15 mouse cellular contexts compared by ENCODE assay signal in genomic region chr17:13583475-13584233, GRCm38 (mm10).
DNase-seq lines count a peak whose midpoint lies in the region; ATAC-seq lines count a peak whose summit lies in the region.
"Had no signal": no experiment of that assay in that cellular context is flagged by ENCODE, and none has a peak within 500 bp of the region (broad histone marks: within the 10 kb centered on the region; RNA-seq: fewer than 3 reads in every experiment).

No protein-coding gene starts in this region.

- DNase-seq in right cerebral cortex, adult 2 months (ENCODE audit: low spot score in 2 of 2), result peak; percentile 41 to 49
- no peak for DNase-seq in right cerebral cortex, postnatal 36 days (ENCODE audit: low spot score in 2 of 2)
- peak; percentile 50 to 71 for DNase-seq in cerebellum, postnatal 25 days
- no peak for DNase-seq in heart, adult 9 months (ENCODE audit: low spot score in 2 of 2)
- no peak for DNase-seq in lung, postnatal 14 days
- no peak for DNase-seq in thymus, postnatal 36 days
- DNase-seq: gastrocnemius, postnatal 14 days; right cerebral cortex, postnatal 4 days had no signal

- no peak overlapping the region for H3K9ac ChIP-seq in hindbrain, embryonic 13.5 days
- H3K9ac ChIP-seq in neural tube, embryonic 15.5 days (replicated peaks), result no peak overlapping the region
- H3K9ac ChIP-seq: liver, embryonic 15.5 days had no signal

- H3K36me3 ChIP-seq in hindbrain, embryonic 13.5 days, result no peaks in the 10 kb centered on the region
- no peaks in the 10 kb centered on the region for H3K36me3 ChIP-seq in neural tube, embryonic 15.5 days
- H3K36me3 ChIP-seq: liver, embryonic 15.5 days had no signal

- H3K4me3 ChIP-seq in hindbrain, embryonic 13.5 days, result no peak overlapping the region
- no peak overlapping the region for H3K4me3 ChIP-seq in neural tube, embryonic 15.5 days (replicated peaks)
- H3K4me3 ChIP-seq: erythroblast, embryonic 14.5 days; liver, embryonic 15.5 days had no signal

- peak; percentile 84 for ATAC-seq in hindbrain, embryonic 13.5 days (ENCODE audit: low FRiP score)
- ATAC-seq in neural tube, embryonic 15.5 days (ENCODE audit: low FRiP score), result peak; percentile 66
- ATAC-seq: activated CD4-positive, CD25-positive, alpha-beta regulatory T cell, adult 4 months; CD4-positive, CD25-positive, alpha-beta regulatory T cell, adult 4 months had no signal

- H3K27ac ChIP-seq in hindbrain, embryonic 13.5 days, result peak overlapping the region; percentile 45
- H3K27ac ChIP-seq in neural tube, embryonic 15.5 days (replicated peaks), result no peak overlapping the region
- H3K27ac ChIP-seq: liver, embryonic 15.5 days; macrophage had no signal

- H3K4me2 ChIP-seq in hindbrain, embryonic 13.5 days, result no peak overlapping the region
- H3K4me2 ChIP-seq in neural tube, embryonic 15.5 days, result no peak overlapping the region
- H3K4me2 ChIP-seq: liver, embryonic 15.5 days had no signal

- H3K27me3 ChIP-seq in hindbrain, embryonic 13.5 days, result no peaks in the 10 kb centered on the region
- H3K27me3 ChIP-seq in neural tube, embryonic 15.5 days (replicated peaks), result no peaks in the 10 kb centered on the region
- H3K27me3 ChIP-seq: liver, embryonic 15.5 days had no signal

- H3K9me3 ChIP-seq in hindbrain, embryonic 13.5 days, result no peaks in the 10 kb centered on the region
- no peaks in the 10 kb centered on the region for H3K9me3 ChIP-seq in neural tube, embryonic 15.5 days (replicated peaks)

- H3K4me1 ChIP-seq in hindbrain, embryonic 13.5 days (replicated peaks), result peaks cover 20% of the 10 kb centered on the region
- H3K4me1 ChIP-seq in neural tube, embryonic 15.5 days, result 0 out of 2 replicates have a peak, but pooled peaks cover 6% of the 10 kb centered on the region
- H3K4me1 ChIP-seq: liver, embryonic 15.5 days had no signal

- 59% methylated on average over 9 of the region's 9 CpGs for WGBS in hindbrain, embryonic 13.5 days
- 47% methylated on average over 9 of the region's 9 CpGs for WGBS in neural tube, embryonic 15.5 days

Comparison
In these comparisons a context has a peak if more than half of its experiments do, and no peak if none do; other contexts are left out.
1. DNase-seq: peak in right cerebral cortex, adult 2 months (2 of 2) and cerebellum, postnatal 25 days (2 of 2); none in right cerebral cortex, postnatal 36 days (0 of 2), heart, adult 9 months (0 of 2), lung, postnatal 14 days (single experiment) and thymus, postnatal 36 days (0 of 2).